Mouse (Mus musculus) layer of hippocampus, adult 2 months (tissue): Measurements from ENCODE around the gene Olfr453. TPM values are rescaled to one million over a fixed set of nuclear protein-coding genes. Genes with fewer than 3 reads are reported as not detected.

Experiments used
- DNase-seq, 2 experiments: peaks; one replicate each; pipeline ENCODE4 v3.0.0; 2022; ENCODE audit warnings: low spot score in 2 of 2
- H3K27ac ChIP-seq: fragments of 200-600 bp; 2 replicates; pipeline ENCODE4 v1.8.1; 2022
- H3K4me3 ChIP-seq: fragments of 200-600 bp; 2 replicates; pipeline ENCODE4 v1.8.1; 2022; ENCODE audit warnings: mild to moderate bottlenecking
- CTCF ChIP-seq: fragments of 200-600 bp; conservative IDR thresholded peaks from 2 replicates; pipeline ENCODE4 v1.8.1; 2022; ENCODE audit warnings: antibody characterized with exemption, mild to moderate bottlenecking, moderate library complexity
- long read RNA-seq, 2 experiments: library from polyadenylated mRNA; stranded (forward); transcript quantifications; one replicate each; pipeline ENCODE4 v2.0.0; 2021; ENCODE audit warnings: borderline mapping rate in 2 of 2
- total RNA-seq, 2 experiments: library from RNA; stranded (reverse); gene quantifications; 2 replicates each; pipeline ENCODE4 v1.2.3; 2021

Olfr453 gene
- total RNA-seq, result not detected
- long read RNA-seq, experiment 1, result 0 reads
- long read RNA-seq, experiment 2, result 0 reads

GRCm38 (mm10) chr6:42739071-42739470 lies at the start of gene Olfr453:
Gene Olfr453 (plus strand): TSS chr6:42739371.
- no peak for TF ChIP-seq CTCF
- no peak within 1 kb of the TSS for H3K4me3 ChIP-seq
- no peak within 1 kb of the TSS for H3K27ac ChIP-seq
- DNase-seq, result no peak

- no peak for DNase-seq
- Histone ChIP-seq H3K27ac (no peak overlapping the region), H3K4me3 (no peak overlapping the region)
- TF ChIP-seq CTCF, result no peak
Measured at GRCm38 (mm10) chr6:42689761-42690160, 49.4 kb upstream of the Olfr453 start.

- Histone ChIP-seq H3K27ac (peak overlapping the region; percentile 97), H3K4me3 (peak overlapping the region; percentile 93)
- DNase-seq, result peak; percentile 66 to 75
- TF ChIP-seq CTCF, result no peak
Measured at GRCm38 (mm10) chr6:42692154-42692516, 47.0 kb upstream of the Olfr453 start.

GRCm38 (mm10) chr6:42692517-42693190 lies 46.5 kb upstream of the Olfr453 start:
- H3K4me3 ChIP-seq, result peak overlapping the region; percentile 93
- TF ChIP-seq CTCF, result no peak
- peak; percentile 88 to 92 for DNase-seq
- peak overlapping the region; percentile 97 for H3K27ac ChIP-seq

- peak within 1 kb of the TSS; percentile 80 for H3K4me3 ChIP-seq
- no peak for TF ChIP-seq CTCF
- peak; percentile 87 to 94 for DNase-seq
- peak within 1 kb of the TSS; percentile 97 for H3K27ac ChIP-seq
Measured at GRCm38 (mm10) chr6:42709291-42710211, 29.6 kb upstream of the Olfr453 start, which contains the start of gene Tcaf1. Gene Tcaf1 (minus strand): TSS chr6:42710088.

GRCm38 (mm10) chr6:42714668-42715067 lies 24.5 kb upstream of the Olfr453 start:
- no peak for TF ChIP-seq CTCF
- no peak for DNase-seq
- no peak overlapping the region for H3K4me3 ChIP-seq
- H3K27ac ChIP-seq, result no peak overlapping the region

GRCm38 (mm10) chr6:42717973-42718372 lies 21.2 kb upstream of the Olfr453 start:
- H3K27ac ChIP-seq, result no peak overlapping the region
- DNase-seq, result no peak
- H3K4me3 ChIP-seq, result no peak overlapping the region
- no peak for TF ChIP-seq CTCF

GRCm38 (mm10) chr6:42742303-42742702 lies 3.1 kb downstream of the Olfr453 start:
- H3K4me3 ChIP-seq, result no peak overlapping the region
- TF ChIP-seq CTCF, result no peak
- no peak overlapping the region for H3K27ac ChIP-seq
- no peak for DNase-seq

GRCm38 (mm10) chr6:42747846-42748245 lies 8.7 kb downstream of the Olfr453 start:
- H3K4me3 ChIP-seq, result no peak overlapping the region
- no peak overlapping the region for H3K27ac ChIP-seq
- no peak for TF ChIP-seq CTCF
- no peak for DNase-seq

DNA sequence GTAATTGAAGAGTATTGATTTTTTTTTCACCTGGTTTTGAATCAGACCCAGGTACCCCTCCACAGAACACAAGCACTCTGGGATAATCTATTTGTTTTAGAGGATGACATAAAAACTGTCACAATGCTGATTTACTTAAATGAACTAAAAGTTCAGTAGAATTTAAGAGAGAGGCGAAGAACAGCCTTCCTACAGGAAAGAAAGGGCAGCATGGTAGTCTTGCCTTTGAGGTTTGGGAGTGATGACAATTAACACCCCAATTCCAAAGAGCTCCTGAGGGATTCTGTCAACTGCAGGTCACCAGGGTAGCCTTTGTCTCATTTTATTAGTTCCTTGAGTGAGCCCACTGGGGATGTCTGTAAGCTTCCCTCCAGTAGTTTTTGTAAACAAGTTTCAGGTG lies 16.9 kb downstream of the Olfr453 start, which contains the start of gene Olfr38:
TSS of gene Olfr38 (plus strand) at position 301 of the 400 bp plus-strand sequence.
- DNase-seq, result no peak
- H3K4me3 ChIP-seq, result no peak within 1 kb of the TSS
- no peak for TF ChIP-seq CTCF
- no peak within 1 kb of the TSS for H3K27ac ChIP-seq

GRCm38 (mm10) chr6:42777066-42777465 lies 37.9 kb downstream of the Olfr453 start:
- DNase-seq, result no peak
- no peak for TF ChIP-seq CTCF
- H3K27ac ChIP-seq, result no peak overlapping the region
- no peak overlapping the region for H3K4me3 ChIP-seq

DNA sequence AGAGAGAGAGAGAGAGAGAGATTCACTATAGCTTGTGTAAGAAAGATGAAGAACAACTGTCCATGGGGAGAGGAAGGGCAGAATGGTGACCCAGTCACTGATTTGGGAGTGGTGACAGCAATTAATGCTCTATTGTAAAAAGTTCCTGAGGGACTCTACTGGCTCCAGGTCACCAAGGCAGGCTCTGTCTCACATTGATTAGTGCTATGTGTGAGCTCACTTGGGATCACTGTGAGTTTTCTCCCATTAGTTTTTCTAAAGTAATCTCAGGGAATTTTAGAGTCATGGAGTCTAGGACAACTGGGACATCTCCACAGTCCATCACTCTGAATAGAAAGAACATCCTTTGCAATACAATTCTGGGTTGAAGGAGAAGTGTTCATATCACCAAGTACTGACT lies 45.6 kb downstream of the Olfr453 start, which contains the start of gene Olfr452:
TSS of gene Olfr452 (plus strand) at position 301 of the 400 bp plus-strand sequence.
- Histone ChIP-seq H3K27ac (no peak within 1 kb of the TSS), H3K4me3 (no peak within 1 kb of the TSS)
- DNase-seq, result no peak
- TF ChIP-seq CTCF, result no peak
